Mouse (Mus musculus): ENCODE results near the gene Fbxo24.

DNA sequence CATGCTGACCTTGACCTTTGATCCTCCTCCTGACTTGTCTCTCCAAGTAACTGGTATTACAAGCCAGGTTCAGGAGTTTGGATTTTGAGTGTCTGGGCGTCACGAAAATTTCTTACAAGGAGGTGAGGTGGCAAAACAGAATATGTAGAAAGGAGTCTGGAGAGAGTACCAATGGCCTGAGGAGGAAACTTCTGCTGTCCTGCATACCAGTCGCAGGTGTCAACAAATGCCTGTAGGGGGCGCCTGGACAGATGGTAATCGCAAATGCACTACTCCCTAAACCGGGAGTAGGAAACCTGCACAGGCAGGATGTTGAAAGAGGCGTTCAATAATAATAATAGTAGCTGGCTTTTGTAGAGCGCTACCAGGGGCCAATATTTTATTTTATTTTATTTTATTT, 43.8 kb downstream of the Fbxo24 start:
- TF ChIP-seq POLR2A (IDR thresholded peaks at IDR 0.05; ENCODE audit: extremely low read depth, insufficient read depth, low read length) (no peak), CTCF (IDR thresholded peaks at IDR 0.05; ENCODE audit: low read depth, low read length) (peak; percentile 59)
